Mouse (Mus musculus) embryo, embryonic 10.5 days (tissue): Measurements from ENCODE around the gene Shisal2b.
A peak's percentile ranks its signal among the peaks of the same experiment; 100 is the strongest.

Experiments
- DNase-seq: peaks from one replicate; pipeline ENCODE4 v3.0.0-alpha.2; 2015; ENCODE audit warnings: low spot score

The Shisal2b gene

DNA sequence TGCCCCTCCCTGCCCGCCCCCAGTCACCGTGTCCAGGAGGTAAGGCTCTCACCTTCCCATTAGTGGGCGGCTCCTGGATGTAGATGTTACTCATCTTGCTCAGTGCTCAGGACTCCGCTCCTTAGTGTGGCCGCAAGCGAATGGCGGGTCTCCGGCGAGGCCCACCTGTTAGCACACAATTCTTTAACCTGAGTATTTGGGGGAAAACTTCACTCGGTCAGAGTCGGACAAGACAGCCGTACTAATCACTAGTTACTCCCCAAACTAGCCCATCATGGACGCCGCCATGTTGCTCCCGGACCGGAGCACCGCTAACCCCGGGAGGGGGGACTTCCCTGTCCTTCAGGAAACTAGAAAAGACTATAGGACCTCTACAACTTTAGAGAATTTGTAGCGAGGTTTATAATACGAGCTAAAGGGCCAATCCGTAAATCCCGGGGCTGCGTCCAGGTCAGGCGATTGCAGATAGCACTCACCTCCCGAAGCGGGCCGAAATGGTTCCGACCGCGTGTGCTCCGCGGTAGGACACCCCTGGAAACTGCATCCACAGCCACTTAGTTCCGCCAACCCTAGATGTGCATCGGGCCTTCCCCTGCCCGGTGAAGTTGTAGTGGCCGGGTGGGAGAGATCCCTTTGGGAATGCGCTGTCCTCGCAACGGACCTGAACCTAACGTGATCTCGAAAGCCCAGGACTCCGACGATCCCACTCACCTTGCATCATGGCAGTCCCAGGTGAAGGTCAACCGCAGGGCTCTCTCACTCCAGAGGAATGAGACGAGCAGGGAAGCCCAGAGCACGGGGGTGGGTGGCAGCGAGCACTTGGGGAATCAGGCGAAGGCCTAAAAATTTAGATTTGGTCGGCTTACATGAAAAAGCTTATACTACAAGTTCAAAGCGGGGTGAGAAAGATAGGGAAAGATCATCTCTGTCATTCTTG, 46.8 kb downstream of the Shisal2b start, which contains the start of gene Cwc27:
Gene Cwc27, minus strand, starts transcription at position 508 of the 937 bp plus-strand sequence.
- DNase-seq = peak; percentile 88

DNA sequence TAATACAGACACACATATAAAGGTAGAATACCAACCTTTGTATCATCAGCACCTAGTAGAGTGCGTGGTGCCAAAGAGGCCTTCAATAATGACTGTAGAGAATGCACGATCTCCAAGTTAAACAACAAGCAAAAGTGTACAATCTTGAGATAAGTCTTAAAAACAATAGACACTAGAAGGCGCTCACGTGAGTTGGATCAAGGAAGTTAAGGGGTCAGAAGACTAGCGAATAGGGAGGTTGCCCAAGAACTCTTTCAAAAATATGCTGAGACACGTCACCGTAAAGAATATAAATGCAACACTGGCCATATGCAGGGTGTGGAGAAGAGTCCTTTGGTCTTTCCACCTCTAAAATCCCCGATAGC, 47.4 kb downstream of the Shisal2b start:
- peak; percentile 53 for DNase-seq

DNA sequence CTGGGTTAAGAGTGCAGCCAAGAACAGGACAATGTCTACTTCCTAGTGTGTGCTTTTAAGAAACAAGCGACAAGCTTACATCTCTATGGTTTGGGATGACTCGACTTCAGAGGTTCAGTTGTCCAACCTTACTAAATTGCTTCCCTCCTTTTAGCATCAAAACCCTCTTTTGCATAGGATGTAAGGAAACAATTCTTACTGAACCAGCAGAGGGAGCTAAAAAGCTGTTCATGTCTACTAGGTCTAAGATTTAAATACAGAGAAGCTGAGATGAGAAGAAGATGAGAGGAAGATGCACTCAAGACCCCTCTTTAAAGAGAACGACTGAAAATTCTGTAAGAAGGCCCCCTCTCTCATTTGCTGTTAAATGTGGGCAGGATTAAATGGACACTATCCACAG, 58.0 kb downstream of the Shisal2b start:
- peak; percentile 78 for DNase-seq

DNA sequence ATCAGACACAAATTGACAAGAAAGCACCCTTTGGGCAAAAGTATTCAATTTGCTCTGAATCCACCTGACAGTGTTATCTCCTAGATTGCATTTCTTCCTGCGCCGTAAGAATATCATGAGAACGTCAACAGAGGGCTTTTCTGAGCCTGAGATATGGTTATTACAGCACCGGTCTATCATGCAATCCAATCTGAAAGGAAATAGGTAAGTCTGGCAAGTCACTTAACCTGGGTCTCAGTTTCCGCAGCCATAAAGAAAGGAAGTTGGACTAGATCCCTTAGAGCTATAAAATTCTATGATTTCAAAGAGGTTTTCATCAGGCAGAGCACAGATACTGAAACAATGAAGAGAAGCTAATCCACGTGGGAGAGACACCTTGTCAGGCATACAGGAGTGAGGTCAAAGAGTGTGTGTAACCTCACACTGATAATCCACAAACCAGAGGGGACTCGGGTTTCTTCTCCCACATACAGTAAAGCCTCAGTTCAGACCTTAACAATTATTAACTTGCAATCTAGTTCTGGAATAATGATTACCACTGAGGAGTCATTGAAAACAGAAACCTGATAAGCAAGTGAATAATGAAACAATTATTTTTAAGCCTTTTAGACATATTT, 64.0 kb downstream of the Shisal2b start:
- DNase-seq = no peak

DNA sequence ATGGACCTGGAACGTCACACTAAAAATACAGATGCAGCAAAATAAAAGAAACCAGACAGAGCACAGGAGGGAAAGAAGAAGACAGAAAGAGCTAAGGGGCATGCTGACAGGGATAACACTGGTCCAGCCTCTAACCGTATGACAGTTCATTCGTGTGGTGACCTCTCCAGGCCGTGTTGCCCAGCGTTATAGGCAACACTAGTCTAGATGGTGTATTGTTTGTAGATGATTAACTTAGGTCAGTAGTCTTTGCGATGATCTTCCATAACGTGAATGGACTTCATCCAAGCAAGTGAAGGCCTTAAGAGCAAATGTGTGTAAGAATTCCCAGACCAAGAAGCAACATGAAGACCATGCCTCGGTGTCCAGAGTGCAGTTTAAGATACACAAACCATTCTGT, 64.6 kb downstream of the Shisal2b start:
- DNase-seq = no peak
